Mouse (Mus musculus) bone marrow, adult 2 months (tissue): Measurements from ENCODE around the gene Celf5.

ENCODE experiments used
- CTCF ChIP-seq: fragments of 200-500 bp; IDR thresholded peaks from 2 replicates; pipeline ENCODE4 v1.5.1; 2011; ENCODE audit warnings: low read length, control low read depth; ENCODE audit not compliant: control insufficient read depth, insufficient read depth
- POLR2A ChIP-seq: fragments of 200-500 bp; IDR thresholded peaks from 2 replicates; pipeline ENCODE4 v1.6.1; 2011; ENCODE audit warnings: low read depth, mild to moderate bottlenecking, control low read depth, low read length, borderline replicate concordance; ENCODE audit not compliant: control insufficient read depth

DNA sequence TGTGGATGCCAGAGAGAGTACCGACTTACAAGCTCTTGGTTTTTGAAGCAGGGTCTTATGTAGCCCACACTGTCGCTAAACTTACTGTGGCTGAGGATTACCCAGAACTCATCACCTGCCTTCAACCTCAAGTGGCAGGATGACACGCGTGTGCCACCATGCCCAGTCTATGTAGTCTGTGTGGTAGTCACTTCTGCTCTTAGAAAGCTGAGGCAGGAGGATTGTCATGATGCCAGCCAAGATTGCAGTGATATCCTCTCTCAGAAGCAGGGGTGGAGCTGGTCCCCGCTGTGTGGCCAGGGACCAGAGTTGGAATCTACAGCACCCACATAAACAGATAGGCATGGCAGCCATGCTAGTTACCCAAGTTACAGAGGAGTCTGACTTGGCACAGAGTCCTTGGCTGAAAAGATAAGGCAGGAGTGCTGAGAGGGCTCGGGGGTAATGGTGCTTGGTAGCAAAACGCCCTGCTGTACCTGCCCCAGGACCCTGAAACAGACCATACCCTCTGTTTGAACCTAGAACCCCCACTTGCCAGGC lies 3.0 kb upstream of the Celf5 start:
- no peak for TF ChIP-seq CTCF
- no peak for TF ChIP-seq POLR2A
